Mouse (Mus musculus) megakaryocyte-erythroid progenitor cell, adult 5-6 weeks (primary cell): Measurements from ENCODE around the gene Slc4a1. TPM values are rescaled to one million over a fixed set of nuclear protein-coding genes. Genes with fewer than 3 reads are reported as not detected.
"Not testable (repeated sequence)": the region's sequence is repeated elsewhere in the genome, so short reads cannot be mapped to it uniquely, and the experiment has no call there.

Experiments
- ATAC-seq: replicated peaks from 2 replicates; pipeline ENCODE4 v1.8.0; 2016; ENCODE audit warnings: mild to moderate bottlenecking, inconsistent platforms; ENCODE audit not compliant: severe bottlenecking, poor library complexity, low FRiP score, low TSS enrichment
- total RNA-seq, 2 experiments: library from RNA; stranded (forward) in 1 of 2; stranded (reverse) in 1 of 2; fragments of 200-1000, 215-1000 nt in 1 of 2; fragments of >200 nt in 1 of 2; fragmentation: Nextera tagmentation in 1 of 2; gene quantifications; 2 replicates each; pipeline ENCODE4 v1.2.3; 2014 to 2017

Gene Slc4a1
- total RNA-seq, 2 experiments from 2014 or later = 0.46 to 6.8 TPM

DNA sequence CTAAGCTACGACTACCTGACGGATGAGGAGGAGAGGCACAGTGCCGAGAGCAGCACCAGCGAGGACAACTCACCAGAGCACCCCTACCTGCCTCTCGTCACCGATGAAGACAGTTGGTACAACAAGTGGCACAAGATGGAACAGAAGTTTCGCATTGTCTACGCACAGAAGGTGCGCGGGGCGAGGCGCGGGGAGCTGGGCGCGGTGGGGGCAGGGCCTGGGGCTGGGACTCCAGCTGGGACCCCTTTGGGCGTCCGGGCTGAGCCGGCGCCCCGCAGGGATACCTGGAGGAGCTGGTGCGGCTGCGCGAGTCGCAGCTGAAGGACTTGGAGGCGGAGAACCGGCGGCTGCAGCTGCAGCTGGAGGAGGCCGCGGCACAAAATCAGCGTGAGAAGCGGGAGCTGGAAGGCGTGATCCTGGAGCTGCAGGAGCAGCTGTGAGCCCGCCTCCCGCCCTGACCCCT lies 33.6 kb upstream of the Slc4a1 start:
- no peak for ATAC-seq

GRCm38 (mm10) chr11:102399107-102399506 lies 33.1 kb upstream of the Slc4a1 start:
- no peak for ATAC-seq

- no peak for ATAC-seq
Observed at GRCm38 (mm10) chr11:102398007-102398825, 32.2 kb upstream of the Slc4a1 start.

DNA sequence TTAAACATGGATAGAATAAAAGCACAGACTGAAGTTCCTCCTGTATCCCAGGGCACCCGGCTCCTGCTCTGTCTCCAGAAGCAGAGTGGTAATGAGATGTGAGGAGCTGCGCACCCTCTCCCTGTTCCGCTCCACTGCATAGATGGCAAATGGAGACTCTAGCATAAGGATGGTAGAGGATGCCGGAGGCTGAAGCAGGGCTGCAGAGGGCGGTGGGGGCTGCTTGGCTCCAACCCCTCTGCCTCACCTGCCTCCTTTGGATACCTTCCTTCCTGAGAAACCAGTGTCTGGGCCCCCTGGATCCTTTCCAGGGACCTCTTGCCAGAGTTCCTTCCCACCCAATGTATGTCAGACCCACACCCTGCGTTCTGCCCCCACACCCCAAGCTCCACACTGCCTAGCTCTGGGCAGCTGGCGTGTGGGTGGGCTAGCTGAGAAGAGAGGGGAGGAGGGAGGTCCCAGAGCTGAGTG lies 30.7 kb upstream of the Slc4a1 start:
- ATAC-seq = no peak

DNA sequence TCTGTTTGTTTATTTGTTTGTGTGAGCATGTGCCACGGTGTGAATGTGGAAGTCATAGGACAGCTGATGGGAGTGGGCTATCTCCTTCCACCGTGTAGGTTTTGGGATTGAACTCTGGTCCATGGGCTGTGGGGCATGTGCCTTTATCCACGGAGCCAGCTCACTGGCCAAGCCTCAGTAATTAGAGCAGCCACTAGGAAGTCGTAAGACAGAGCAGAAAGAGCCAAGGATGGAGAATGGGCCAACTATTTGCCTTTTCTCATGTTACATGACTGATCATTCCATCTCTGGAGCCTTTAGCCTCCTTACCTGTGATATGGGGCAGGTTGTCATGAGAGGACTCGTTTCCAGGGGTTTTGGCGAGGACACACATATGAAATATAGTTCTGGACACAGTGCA lies 30.3 kb upstream of the Slc4a1 start:
- ATAC-seq = no peak

DNA sequence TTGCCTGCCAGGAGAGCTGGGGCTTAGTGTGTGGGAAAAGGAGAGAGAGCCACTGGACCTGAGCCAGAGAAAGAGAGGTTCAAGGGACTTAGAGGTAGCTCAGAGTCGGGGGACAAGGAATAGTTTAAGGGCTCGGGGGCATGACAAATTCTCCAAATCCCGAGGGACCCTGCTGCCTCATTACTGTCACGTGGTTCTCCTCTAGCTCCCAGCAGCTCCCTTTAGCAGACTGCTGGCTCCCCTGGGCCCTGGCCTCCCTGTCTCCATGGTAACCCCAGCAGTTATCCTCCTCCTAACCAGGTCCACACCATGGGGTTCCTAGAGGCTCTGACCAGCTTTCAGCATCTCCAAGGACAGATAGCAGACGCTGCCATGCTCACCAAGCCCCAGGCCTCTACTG lies 29.2 kb upstream of the Slc4a1 start:
- ATAC-seq = no peak

DNA sequence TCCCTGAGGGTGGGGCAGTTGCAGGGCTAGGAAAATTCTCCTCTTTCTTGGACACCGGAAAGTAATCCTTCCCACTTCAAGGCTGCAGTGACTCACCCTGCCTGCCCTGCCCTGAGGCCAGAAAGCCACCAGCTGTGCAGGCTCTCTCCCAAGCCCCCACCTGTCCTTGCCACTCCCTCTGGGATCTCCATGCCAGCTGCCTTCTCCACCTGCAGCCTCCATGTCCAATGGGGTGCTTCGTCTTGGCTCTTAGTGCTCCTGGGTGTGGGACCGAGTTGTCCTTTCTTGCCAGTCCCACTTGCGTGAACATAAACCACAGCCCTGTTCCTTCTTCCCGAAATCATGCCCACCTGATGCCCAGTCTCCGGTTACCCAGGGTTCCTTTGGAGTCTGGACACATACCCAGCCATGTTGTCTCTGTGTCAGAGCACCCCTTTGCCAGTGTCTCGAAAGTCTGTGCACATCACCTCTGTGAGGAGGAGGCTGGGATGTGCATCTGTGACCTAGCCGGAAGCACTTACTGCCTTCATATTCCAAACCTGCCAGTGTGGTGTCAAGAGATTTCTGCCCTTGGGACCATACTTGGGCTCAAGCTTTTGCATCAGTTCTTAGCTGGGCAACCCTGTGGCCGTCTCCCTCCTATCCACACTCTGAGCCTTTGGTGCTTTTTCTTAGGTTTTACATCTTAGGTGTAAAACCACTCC lies 28.6 kb upstream of the Slc4a1 start:
- ATAC-seq = no peak

DNA sequence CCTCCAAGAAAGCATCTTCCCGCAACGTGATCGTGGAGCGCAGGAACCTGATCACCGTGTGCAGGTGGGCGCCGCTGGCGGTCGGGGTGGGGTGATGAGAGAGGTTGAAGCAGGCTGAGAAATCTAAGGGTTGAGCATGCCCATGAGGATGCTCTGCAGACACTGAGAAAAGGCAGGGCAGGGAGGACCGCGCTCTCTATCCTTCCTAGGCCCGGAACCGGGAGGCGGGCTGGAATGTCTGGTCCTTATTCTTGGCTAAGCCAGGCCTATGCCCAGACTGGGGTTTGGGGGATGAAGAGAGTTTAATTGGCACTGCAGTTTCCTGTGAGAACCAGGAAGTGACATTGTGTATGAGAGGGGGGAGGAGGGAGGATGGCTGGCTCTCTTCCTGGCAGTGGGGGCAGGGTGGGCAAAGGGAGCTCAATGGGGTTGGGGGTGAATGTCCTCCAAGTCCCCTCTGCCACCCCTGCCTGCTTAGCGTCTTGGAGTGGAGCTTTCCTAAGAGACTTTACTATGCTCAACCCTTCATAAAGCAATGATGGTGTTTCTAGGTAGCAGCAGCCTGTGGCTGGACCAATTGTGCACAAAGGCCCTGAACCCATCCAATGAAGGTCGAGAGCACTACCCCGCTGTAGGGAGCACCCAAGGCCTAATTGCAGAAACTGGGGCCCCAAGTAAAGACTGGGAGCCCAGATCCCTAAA lies 27.9 kb upstream of the Slc4a1 start:
- ATAC-seq = no peak

DNA sequence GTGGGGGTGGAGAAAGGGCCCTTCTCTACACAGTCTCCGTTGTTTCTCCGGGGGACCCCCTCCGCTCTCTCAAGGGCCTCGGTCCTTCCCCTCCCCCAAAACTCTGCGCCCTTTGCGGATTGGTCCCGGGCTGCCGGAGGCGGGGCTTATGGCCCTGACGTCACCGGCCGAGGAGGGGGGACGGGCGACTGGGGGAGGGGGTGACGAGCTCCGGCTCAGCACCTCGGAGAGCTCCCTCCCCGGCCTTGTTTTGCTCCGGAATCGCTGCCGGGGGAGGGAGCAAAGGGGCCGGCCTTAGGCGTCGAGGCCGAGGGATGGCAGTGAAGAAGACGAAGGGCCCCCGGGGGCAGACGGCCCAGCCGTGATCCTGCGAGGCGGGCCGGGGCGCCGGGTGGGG lies 27.2 kb upstream of the Slc4a1 start, which contains the start of gene Rundc3a:
Gene Rundc3a, plus strand, starts transcription at position 166 of the 397 bp plus-strand sequence.
- ATAC-seq = peak; percentile 75

DNA sequence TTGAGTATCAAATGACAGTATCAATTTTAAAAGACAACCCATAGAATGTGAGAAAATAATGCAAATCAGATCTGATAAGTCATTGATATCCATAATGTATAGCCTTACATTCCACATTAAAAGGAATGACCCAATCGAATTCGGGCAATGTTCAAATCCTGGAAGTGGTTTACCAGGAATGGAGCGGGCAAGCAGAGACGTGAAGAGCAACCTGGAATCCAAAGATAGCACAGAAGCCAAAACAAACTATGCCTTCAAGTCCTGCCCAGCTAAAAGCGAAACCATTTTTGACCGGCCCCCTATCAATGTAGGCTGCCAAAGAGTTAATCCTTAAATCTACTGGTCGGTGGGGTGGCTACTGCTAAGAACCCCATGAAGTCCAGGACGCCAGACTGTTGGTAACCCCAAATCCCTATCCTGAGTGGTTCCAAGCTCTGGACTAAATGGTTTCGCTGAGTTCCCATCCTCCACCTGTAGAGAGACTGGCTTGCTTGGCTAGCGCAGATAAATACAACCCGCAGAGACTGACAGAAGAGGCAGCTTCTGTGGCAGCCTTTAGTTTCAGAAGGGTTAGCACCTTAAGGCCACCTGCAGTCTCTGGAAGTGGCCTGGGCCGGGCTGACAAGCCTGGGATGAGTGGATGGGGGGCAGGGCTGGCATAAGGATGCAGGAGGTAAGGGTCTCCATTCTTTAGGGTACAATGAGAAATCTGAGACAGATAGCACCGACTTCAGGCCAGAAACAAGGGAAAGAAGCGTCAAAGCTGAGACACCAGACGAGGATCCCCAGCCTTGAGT lies 26.6 kb upstream of the Slc4a1 start:
- ATAC-seq = 0 out of 2 replicates have a peak, but pooled peaks have one; percentile 5

- ATAC-seq = not testable (repeated sequence)
Observed at GRCm38 (mm10) chr11:102389436-102389835, 23.4 kb upstream of the Slc4a1 start.

DNA sequence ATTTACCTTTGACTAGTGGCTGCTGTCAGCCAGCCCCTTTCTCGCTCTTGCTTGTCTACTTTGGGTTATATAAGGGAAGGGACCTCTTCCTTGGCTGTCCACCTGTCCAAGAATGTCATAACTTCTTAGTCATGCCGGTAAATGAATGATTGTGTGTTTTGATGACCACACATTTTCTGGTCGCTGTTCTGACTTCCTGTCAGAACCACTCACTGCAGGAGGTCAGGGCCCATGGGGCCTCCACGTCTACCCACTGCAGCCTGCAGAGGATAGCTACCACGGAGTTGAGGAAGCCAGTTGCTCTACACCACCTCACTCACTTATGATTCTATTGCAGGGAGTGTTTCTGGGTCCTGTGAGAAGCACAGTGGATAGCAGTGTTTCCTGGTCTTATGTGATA lies 20.1 kb upstream of the Slc4a1 start:
- no peak for ATAC-seq

GRCm38 (mm10) chr11:102385075-102385474 lies 19.1 kb upstream of the Slc4a1 start:
- no peak for ATAC-seq

DNA sequence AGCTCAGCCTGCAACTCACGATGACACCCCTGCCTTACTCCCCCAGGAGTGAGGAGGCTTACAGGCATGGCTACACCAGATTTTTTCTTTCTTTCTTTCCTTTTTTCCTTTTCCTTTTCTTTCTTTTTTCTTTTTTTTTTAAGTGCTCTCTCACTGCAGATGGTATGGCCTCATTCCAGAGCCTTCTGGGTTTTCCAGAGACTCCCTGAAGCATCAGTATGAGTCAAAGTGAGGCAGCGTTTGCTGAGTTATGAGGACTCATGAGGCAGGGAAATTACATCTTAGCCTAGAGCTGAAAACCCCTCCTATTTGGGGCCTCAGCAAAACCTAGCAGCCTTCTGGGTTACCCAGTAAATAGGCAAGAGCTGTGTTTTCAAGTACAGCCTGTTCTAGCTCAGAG lies 18.4 kb upstream of the Slc4a1 start:
- ATAC-seq = no peak

DNA sequence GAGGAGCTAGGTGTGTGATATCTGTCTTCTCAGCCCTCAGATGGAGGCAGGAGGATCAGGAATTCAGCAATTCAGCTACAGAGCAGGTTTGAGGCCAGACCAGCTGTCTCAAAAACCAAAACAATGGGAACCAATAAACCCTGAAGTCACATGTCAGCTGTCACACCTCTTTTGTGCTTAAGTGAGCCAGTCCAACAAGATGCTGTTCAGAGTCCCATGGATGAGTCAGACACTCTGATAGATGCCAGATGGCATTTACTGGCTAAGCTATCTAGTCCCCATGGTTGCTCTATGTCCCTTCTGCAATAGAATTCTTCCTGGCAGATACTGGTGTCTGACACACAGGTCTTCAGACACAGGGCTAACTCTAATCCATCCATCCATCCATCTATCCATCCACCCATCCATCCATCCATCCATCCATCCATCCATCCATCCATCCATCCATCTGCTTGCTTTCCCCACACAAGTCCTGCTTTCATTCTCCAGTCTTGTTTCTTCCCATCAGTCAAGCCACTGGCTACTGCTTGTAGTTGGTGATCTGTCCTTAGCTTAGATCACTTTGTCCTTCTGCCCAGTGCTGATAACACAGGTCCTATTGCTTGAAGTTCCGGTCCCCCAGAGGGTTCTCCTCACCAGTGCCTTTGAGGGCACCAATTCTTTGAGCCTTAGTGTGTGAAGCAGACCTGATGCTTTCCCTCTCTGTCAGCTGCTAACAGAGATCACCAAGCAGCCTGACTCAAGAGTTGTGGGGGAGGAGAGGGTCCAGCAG lies 17.5 kb upstream of the Slc4a1 start:
- no peak for ATAC-seq

- ATAC-seq = no peak
Observed at GRCm38 (mm10) chr11:102382794-102383193, 16.8 kb upstream of the Slc4a1 start.

GRCm38 (mm10) chr11:102381341-102382100 lies 15.5 kb upstream of the Slc4a1 start:
- no peak for ATAC-seq

- no peak for ATAC-seq
Observed at GRCm38 (mm10) chr11:102380091-102380490, 14.1 kb upstream of the Slc4a1 start.
